Mouse (Mus musculus) C3H10T1/2 (cell line): ENCODE measurements around the gene Pmpca. TPM values are rescaled to one million over a fixed set of nuclear protein-coding genes. Genes with fewer than 3 reads are reported as not detected.

Experiments used
- polyA plus RNA-seq, 2 experiments: library from polyadenylated mRNA; unstranded; fragments of >200 nt; fragmentation: generic; extraction: Trizol; gene quantifications; one replicate each; pipeline ENCODE4 v1.2.1; 2012; ENCODE audit warnings: missing spikeins in 2 of 2

Pmpca gene
- 10 to 100 TPM; 30.0 to 43.4 TPM for polyA plus RNA-seq

GRCm38 (mm10) chr2:26389154-26389690 is at the start of gene Pmpca, which contains the start of gene Entr1:
Gene Pmpca, plus strand, starts transcription at chr2:26389339.
Gene Entr1, minus strand, starts transcription at chr2:26389316.

GRCm38 (mm10) chr2:26351358-26352290 is 37.5 kb upstream of the Pmpca start, which contains the start of gene Dnlz:
Gene Dnlz, minus strand, starts transcription at chr2:26352110.

GRCm38 (mm10) chr2:26360772-26361171 is 28.4 kb upstream of the Pmpca start, which contains the start of gene Card9:
Gene Card9, minus strand, starts transcription at chr2:26360918.

GRCm38 (mm10) chr2:26380131-26380771 is 8.9 kb upstream of the Pmpca start, which contains the start of gene Snapc4:
Gene Snapc4, minus strand, starts transcription at chr2:26380653.

GRCm38 (mm10) chr2:26408515-26409356 is 19.6 kb downstream of the Pmpca start, which contains the start of gene Inpp5e:
Gene Inpp5e, minus strand, starts transcription at chr2:26409203.

GRCm38 (mm10) chr2:26444946-26445665 is 56.0 kb downstream of the Pmpca start, which contains the start of gene Sec16a:
Gene Sec16a, minus strand, starts transcription at chr2:26445216.

Other genes starting within 250 kb of the Pmpca start
- gene Lhx3, start 181.1 kb upstream of the Pmpca start, polyA plus RNA-seq: under 1 TPM in 1 of 2 experiments, not detected in 1; 0.02 TPM
- gene Qsox2, start 151.8 kb upstream of the Pmpca start, polyA plus RNA-seq: 1 to 10 TPM; 1.5 to 7.5 TPM
- gene Ccdc187, start 94.8 kb upstream of the Pmpca start, polyA plus RNA-seq: not detected
- 10 to 100 TPM in 1 of 2 experiments, 1 to 10 TPM in 1; 7.1 to 16.1 TPM for gene Gpsm1, start 73.8 kb upstream of the Pmpca start, polyA plus RNA-seq
- 10 to 100 TPM; 25.1 to 33.2 TPM for gene Dnlz, start 37.2 kb upstream of the Pmpca start, polyA plus RNA-seq
- gene Card9, start 28.4 kb upstream of the Pmpca start, polyA plus RNA-seq: under 1 TPM in 1 of 2 experiments, not detected in 1; 0.06 TPM
- 10 to 100 TPM in 1 of 2 experiments, 1 to 10 TPM in 1; 7.2 to 16.2 TPM for gene Snapc4, start 8.7 kb upstream of the Pmpca start, polyA plus RNA-seq
- gene Entr1, start within 50 bp of the Pmpca start, polyA plus RNA-seq: 10 to 100 TPM in 1 of 2 experiments, 1 to 10 TPM in 1; 8.2 to 41.5 TPM
- gene Inpp5e, start 19.9 kb downstream of the Pmpca start, polyA plus RNA-seq: 10 to 100 TPM in 1 of 2 experiments, 1 to 10 TPM in 1; 2.1 to 15.1 TPM
- 10 to 100 TPM in 1 of 2 experiments, 1 to 10 TPM in 1; 4.5 to 25.2 TPM for gene Sec16a, start 55.9 kb downstream of the Pmpca start, polyA plus RNA-seq
- gene Notch1, start 127.3 kb downstream of the Pmpca start, polyA plus RNA-seq: 10 to 100 TPM in 1 of 2 experiments, under 1 TPM in 1; 0.28 to 11.8 TPM
- 1 to 10 TPM; 6.8 to 8.8 TPM for gene Egfl7, start 190.7 kb downstream of the Pmpca start, polyA plus RNA-seq
- not detected for gene Gm20532, start 197.3 kb downstream of the Pmpca start, polyA plus RNA-seq
- 10 to 100 TPM; 55.1 to 65.9 TPM for gene Agpat2, start 215.1 kb downstream of the Pmpca start, polyA plus RNA-seq
- 10 to 100 TPM; 15.9 to 42.0 TPM for gene Fam69b, start 239.1 kb downstream of the Pmpca start, polyA plus RNA-seq